Mouse (Mus musculus): ENCODE measurements around the gene Ect2. TPM values are rescaled to one million over a fixed set of nuclear protein-coding genes. Genes with fewer than 3 reads are reported as not detected.
A peak's percentile ranks its signal among the peaks of the same experiment; 100 is the strongest.

Ect2 gene
- polyA plus RNA-seq, 1 experiment, result 248 TPM

- peak overlapping the region; percentile 59 for H3K4me3 ChIP-seq (ENCODE audit: low read depth, low read length)
- peak overlapping the region; percentile 4; the same call in 1 of the 2 replicates for H3K9ac ChIP-seq (ENCODE audit: low read depth, poor library complexity, severe bottlenecking)
- no peaks in the 10 kb centered on the region for H3K4me1 ChIP-seq (ENCODE audit: control insufficient read depth, insufficient read depth, low read length)
- H3K9me3 ChIP-seq (replicated peaks; ENCODE audit: control insufficient read depth, insufficient read depth, low read length, poor library complexity, severe bottlenecking), result no peaks in the 10 kb centered on the region
- H3K36me3 ChIP-seq (ENCODE audit: control insufficient read depth, insufficient read depth, low read length, poor library complexity, severe bottlenecking), result no peaks in the 10 kb centered on the region
- no peaks in the 10 kb centered on the region for H3K27me3 ChIP-seq (ENCODE audit: control insufficient read depth, insufficient read depth, low read length, poor library complexity, severe bottlenecking)
- no peak overlapping the region for H3K27ac ChIP-seq (ENCODE audit: insufficient read depth, low read length)
- TF ChIP-seq POLR2A (IDR thresholded peaks at IDR 0.05; ENCODE audit: insufficient read depth, low read length), result no peak
- TF ChIP-seq EP300 (IDR thresholded peaks at IDR 0.05; ENCODE audit: insufficient read depth, low read depth, low read length), result no peak
- no peak for TF ChIP-seq CTCF (IDR thresholded peaks at IDR 0.05; ENCODE audit: low read depth, low read length)
These were observed 30.0 kb upstream of the Ect2 start for GRCm38 (mm10) chr3:27183601-27184175.

GRCm38 (mm10) chr3:27182733-27183600 lies 29.3 kb upstream of the Ect2 start, which contains the start of gene Nceh1:
TSS of gene Nceh1 (plus strand) at chr3:27182965.
- Histone ChIP-seq H3K9me3 (replicated peaks; ENCODE audit: control insufficient read depth, insufficient read depth, low read length, poor library complexity, severe bottlenecking) (no peaks in the 10 kb centered on the region), H3K4me3 (ENCODE audit: low read depth, low read length) (peak within 1 kb of the TSS; percentile 59), H3K36me3 (ENCODE audit: control insufficient read depth, insufficient read depth, low read length, poor library complexity, severe bottlenecking) (no peaks in the 10 kb centered on the region), H3K27me3 (ENCODE audit: control insufficient read depth, insufficient read depth, low read length, poor library complexity, severe bottlenecking) (no peaks in the 10 kb centered on the region), H3K27ac (ENCODE audit: insufficient read depth, low read length) (no peak within 1 kb of the TSS), H3K4me1 (ENCODE audit: control insufficient read depth, insufficient read depth, low read length) (no peaks in the 10 kb centered on the region), H3K9ac (ENCODE audit: low read depth, poor library complexity, severe bottlenecking) (peak within 1 kb of the TSS; percentile 4; the same call in 1 of the 2 replicates)
- TF ChIP-seq CTCF (IDR thresholded peaks at IDR 0.05; ENCODE audit: low read depth, low read length), result peak; percentile 84
- no peak for TF ChIP-seq POLR2A (IDR thresholded peaks at IDR 0.05; ENCODE audit: insufficient read depth, low read length)

GRCm38 (mm10) chr3:27179711-27180110 lies 26.0 kb upstream of the Ect2 start:
- no peak overlapping the region for H3K9ac ChIP-seq (ENCODE audit: low read depth, poor library complexity, severe bottlenecking)
- H3K9me3 ChIP-seq (replicated peaks; ENCODE audit: control insufficient read depth, insufficient read depth, low read length, poor library complexity, severe bottlenecking), result no peaks in the 10 kb centered on the region
- no peaks in the 10 kb centered on the region for H3K4me1 ChIP-seq (ENCODE audit: control insufficient read depth, insufficient read depth, low read length)
- H3K27ac ChIP-seq (ENCODE audit: insufficient read depth, low read length), result no peak overlapping the region
- H3K27me3 ChIP-seq (ENCODE audit: control insufficient read depth, insufficient read depth, low read length, poor library complexity, severe bottlenecking), result no peaks in the 10 kb centered on the region
- H3K4me3 ChIP-seq (ENCODE audit: low read depth, low read length), result no peak overlapping the region
- TF ChIP-seq CTCF (IDR thresholded peaks at IDR 0.05; ENCODE audit: low read depth, low read length), result no peak
- TF ChIP-seq EP300 (IDR thresholded peaks at IDR 0.05; ENCODE audit: insufficient read depth, low read depth, low read length), result no peak
- no peak for TF ChIP-seq POLR2A (IDR thresholded peaks at IDR 0.05; ENCODE audit: insufficient read depth, low read length)
- no peaks in the 10 kb centered on the region for H3K36me3 ChIP-seq (ENCODE audit: control insufficient read depth, insufficient read depth, low read length, poor library complexity, severe bottlenecking)

- Histone ChIP-seq H3K9me3 (replicated peaks; ENCODE audit: control insufficient read depth, insufficient read depth, low read length, poor library complexity, severe bottlenecking) (no peaks in the 10 kb centered on the region), H3K4me1 (ENCODE audit: control insufficient read depth, insufficient read depth, low read length) (no peaks in the 10 kb centered on the region), H3K9ac (ENCODE audit: low read depth, poor library complexity, severe bottlenecking) (no peak overlapping the region), H3K36me3 (ENCODE audit: control insufficient read depth, insufficient read depth, low read length, poor library complexity, severe bottlenecking) (no peaks in the 10 kb centered on the region), H3K27me3 (ENCODE audit: control insufficient read depth, insufficient read depth, low read length, poor library complexity, severe bottlenecking) (no peaks in the 10 kb centered on the region), H3K27ac (ENCODE audit: insufficient read depth, low read length) (no peak overlapping the region), H3K4me3 (ENCODE audit: low read depth, low read length) (no peak overlapping the region)
- TF ChIP-seq POLR2A (IDR thresholded peaks at IDR 0.05; ENCODE audit: insufficient read depth, low read length) (no peak), CTCF (IDR thresholded peaks at IDR 0.05; ENCODE audit: low read depth, low read length) (no peak), EP300 (IDR thresholded peaks at IDR 0.05; ENCODE audit: insufficient read depth, low read depth, low read length) (no peak)
These were observed 16.6 kb upstream of the Ect2 start for GRCm38 (mm10) chr3:27170257-27170656.

- Histone ChIP-seq H3K27ac (ENCODE audit: insufficient read depth, low read length) (no peak overlapping the region), H3K27me3 (ENCODE audit: control insufficient read depth, insufficient read depth, low read length, poor library complexity, severe bottlenecking) (no peaks in the 10 kb centered on the region), H3K9me3 (replicated peaks; ENCODE audit: control insufficient read depth, insufficient read depth, low read length, poor library complexity, severe bottlenecking) (0 out of 2 replicates have a peak, but pooled peaks cover 4% of the 10 kb centered on the region), H3K4me1 (ENCODE audit: control insufficient read depth, insufficient read depth, low read length) (no peaks in the 10 kb centered on the region), H3K36me3 (ENCODE audit: control insufficient read depth, insufficient read depth, low read length, poor library complexity, severe bottlenecking) (no peaks in the 10 kb centered on the region), H3K9ac (ENCODE audit: low read depth, poor library complexity, severe bottlenecking) (no peak overlapping the region), H3K4me3 (ENCODE audit: low read depth, low read length) (no peak overlapping the region)
- TF ChIP-seq CTCF (IDR thresholded peaks at IDR 0.05; ENCODE audit: low read depth, low read length), result no peak
- TF ChIP-seq EP300 (IDR thresholded peaks at IDR 0.05; ENCODE audit: insufficient read depth, low read depth, low read length), result no peak
- no peak for TF ChIP-seq POLR2A (IDR thresholded peaks at IDR 0.05; ENCODE audit: insufficient read depth, low read length)
These were observed 11.9 kb upstream of the Ect2 start for GRCm38 (mm10) chr3:27165481-27166065.

All from ES-Bruce4 (cell line).